Mouse (Mus musculus): ENCODE data around the gene Hk1.

Gene Hk1

DNA sequence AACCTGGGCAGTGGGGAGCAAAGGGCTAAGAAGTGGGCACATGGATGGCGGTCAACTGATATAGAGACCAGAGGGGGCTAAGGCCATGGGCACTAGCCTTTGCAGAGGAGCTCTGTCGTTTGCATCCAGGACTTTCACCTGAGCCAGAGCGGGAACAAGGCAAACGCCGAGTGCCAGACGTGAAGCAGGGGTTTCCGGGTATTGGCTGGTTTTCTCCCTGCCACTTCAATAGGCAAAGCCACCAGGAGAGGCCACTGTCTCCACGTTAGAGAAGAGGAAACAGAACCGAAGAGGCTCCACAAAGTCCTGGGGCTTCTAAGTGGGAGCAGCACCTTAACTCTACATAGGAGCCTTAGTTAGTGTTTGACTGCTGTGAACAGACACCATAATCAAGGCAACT lies 58.3 kb downstream of the Hk1 start:
- DNase-seq (ENCODE audit: inconsistent age in 2 of 2, low spot score in 1 of 2), result no peak

DNA sequence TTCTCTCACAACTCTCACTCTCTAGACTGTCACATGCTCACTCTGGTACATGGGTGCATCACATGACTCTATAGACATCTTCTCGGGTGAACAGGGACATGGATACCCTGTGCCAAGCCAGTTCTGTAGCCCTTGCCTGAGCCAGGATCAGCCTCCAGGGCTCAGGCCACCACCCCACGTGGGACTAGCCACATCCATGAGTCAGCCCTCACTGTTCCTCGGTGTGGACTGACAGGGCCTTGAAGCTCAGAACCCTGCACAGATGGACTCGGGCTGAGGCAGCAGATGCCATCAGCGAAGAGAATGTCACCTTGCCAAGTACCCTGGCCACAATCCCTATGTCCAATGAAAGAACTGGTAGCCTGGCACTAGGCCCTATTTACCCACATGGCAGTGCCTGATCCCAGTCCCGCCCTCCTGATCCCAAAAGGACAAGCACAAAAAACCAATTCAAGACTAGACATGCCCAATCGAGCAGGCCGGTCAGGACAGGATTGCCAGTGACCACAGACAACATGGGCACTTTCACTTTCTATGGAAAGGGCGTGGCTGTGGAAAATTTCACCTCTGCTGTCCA lies 59.2 kb downstream of the Hk1 start:
- DNase-seq (ENCODE audit: inconsistent age in 2 of 2, low spot score in 1 of 2), result peak; percentile 76 to 83

DNA sequence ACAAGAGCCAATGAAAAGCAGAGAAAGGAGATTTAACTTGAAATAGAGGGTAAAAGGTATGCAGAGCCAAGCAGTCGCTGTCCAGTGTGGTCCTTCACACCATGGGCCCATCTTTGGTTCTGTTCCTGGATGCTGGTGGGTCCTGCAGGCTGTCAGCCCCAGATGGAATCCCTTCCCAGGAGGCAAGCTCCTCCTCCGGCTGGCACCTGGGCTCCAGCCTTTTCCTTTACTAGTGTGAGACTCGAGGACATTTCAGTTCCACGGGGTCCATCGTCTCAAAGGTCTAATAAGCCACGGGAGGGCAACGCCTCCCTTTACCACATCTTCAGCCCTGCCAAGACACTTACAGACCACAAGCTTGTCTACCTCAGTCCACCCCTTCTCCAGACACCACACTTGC lies 60.6 kb downstream of the Hk1 start:
- no peak for DNase-seq (ENCODE audit: inconsistent age in 2 of 2, low spot score in 1 of 2)

DNA sequence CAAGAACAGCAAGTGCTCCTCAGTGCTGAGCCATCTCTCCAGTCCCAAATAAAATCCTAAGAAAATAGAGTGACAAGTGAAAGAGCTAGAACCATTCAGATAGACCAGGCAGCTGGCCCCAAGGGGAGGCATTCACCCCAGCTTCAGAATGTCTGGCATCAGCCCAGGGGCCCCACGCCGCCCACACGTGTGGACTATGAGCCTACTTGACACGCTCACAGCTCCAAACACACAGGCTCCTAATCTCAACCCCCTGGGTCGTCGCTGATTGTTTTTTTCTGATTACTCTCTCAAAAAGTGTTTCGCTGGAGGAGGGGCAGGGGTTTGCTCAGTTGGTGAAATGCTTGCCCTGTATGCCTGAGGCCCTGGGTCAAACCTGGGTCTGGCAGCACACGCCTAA lies 63.2 kb downstream of the Hk1 start:
- DNase-seq (ENCODE audit: inconsistent age in 2 of 2, low spot score in 1 of 2), result no peak

DNA sequence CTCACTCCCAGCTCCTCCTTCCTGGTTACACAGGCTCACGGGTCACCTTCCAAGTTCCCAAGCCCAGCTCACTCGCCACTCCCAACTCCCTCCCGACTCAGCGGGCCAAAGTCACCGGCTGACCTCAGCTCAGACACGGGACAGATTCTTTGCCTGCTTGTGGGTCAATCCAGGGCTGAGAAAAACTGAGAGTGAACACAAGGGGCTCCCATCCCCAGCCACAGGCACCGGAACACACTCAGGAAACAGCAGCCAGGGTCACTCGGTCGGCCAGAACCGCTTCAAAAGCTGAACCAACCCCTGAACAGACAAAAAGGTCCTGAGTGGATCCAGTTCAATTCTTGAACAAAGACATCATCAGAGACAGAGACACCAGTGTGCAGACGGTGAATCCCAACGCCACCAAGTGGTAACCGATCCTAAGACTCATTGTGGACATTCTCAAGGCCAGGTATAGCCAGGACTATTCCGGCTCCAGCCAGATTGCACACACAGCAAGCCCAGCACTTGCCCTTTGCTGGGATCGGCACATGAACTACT lies 65.8 kb downstream of the Hk1 start:
- peak; percentile 54 to 73 for DNase-seq (ENCODE audit: inconsistent age in 2 of 2, low spot score in 1 of 2)

DNA sequence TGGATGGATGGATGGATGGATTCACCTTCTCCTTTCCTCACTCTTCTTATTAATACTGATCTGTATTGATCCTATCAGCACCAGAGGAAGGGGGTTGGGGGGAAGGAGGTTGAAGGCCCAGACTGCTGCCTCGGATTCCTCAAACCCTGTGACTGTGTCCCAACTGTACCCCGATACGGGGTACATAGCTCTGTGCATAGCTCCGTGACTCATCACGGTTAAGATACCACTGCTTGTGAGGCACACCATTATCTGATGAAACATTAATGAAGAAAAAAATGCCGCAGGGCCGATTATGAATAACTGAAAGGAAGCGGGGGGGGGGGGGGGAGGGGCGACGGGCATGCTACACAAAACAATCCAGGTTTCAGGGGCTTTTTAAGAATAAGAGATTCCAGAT lies 66.6 kb downstream of the Hk1 start:
- DNase-seq (ENCODE audit: inconsistent age in 2 of 2, low spot score in 1 of 2), result no peak

DNA sequence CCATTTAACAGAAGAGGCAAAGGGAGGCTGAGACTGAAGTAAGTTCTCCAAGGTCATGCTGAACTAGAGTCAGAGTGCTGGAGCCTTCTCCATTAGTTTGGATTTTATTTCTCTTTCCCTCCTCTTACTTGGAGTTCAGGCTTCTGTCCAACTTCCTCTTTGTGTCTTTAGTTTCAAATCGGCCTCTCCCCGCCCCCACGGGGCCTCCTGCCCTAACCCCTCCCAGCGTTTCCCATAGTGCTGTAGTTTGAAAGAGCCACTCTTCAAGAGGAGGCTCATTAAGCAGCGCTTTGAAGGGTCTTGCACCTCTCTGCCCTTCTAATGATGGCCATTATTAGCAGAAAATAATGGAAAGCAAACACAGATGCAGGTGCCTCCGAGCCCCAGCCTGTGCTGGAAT lies 68.2 kb downstream of the Hk1 start:
- peak in 1 of 2 experiments; percentile 67 for DNase-seq (ENCODE audit: inconsistent age in 2 of 2, low spot score in 1 of 2)

DNA sequence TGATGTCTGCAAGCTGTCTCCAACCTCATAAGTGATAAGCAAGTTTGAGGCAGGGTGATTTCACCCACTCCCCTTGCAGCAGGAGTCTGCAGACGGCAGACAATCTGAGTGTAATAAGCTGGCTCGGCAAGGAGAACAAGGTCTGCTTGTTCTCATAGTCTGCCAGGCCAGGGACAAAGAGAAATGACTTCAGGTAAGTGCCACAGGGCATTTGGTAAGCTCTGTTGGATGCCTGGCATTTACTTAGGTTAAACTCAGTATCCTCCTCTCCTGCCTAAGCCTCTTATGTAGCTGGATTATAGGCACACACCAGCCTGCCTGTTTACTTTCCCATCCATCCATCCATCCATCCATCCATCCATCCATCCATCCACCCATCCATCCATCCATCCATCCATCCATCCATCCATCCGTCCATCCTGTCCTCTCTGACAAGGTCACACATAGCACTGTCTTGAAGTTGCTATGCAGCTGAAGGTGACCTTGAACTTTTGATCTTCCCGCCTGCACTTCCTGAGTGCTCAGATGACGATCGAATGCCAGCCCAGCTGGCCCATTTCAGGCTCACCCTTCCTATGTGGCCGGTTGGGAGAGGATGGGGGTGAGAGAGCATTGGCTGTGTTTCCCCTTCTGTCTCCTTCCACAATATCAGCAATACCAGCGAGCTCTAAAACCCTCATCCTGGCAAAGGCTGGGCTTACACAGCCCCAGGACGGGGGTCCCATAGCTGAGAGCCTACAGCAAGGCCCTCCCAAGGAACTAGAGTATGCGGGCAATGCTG lies 69.3 kb downstream of the Hk1 start:
- DNase-seq (ENCODE audit: inconsistent age in 2 of 2, low spot score in 1 of 2), result no peak

DNA sequence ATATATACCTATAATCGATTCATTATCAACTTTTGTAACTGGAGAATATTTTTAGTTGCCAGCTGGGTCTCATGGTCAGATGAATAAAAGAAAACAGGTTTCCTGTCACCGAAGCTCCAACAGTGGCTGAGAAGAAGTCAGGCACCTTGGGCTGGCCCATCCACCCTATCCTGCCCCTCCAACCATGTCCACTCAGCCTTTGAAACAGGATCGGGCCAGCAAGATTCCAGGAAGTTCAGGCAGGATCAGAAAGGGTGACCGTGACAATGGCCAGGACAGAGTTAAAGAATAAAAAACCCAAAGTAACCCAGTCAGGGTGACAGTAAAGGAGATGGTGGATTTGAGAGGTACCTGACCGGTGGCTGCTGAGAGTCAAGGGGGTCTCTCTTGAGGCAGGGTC lies 70.1 kb downstream of the Hk1 start:
- DNase-seq (ENCODE audit: inconsistent age in 2 of 2, low spot score in 1 of 2), result no peak

DNA sequence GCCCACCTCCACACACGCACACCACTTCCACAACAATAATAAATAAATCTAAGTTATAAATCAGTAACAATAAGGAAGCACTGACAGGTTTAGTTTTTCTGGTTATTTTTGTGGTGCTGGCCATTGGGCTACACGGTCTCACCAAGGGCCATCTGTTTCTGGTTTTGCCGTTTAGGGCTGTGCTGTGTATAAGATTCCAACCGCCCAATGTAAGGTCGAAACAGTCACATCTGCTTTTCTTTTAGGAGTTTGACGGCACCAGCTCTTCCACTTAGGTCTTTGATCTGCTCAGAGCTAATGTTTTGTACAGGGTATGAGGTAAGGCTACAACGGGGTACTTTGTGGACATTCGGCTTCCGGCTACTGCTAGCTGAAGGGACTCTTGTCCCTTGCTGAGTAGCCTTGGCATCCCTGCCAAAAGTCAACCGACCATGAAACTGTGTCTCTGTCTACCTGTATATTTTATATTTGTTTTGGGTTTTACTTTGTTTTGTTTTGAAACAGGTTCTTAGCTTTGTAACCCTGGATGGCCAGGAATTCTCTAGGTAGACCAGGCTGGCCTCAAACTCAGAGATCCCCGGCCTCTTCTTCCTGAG lies 70.7 kb downstream of the Hk1 start:
- DNase-seq (ENCODE audit: inconsistent age in 2 of 2, low spot score in 1 of 2), result no peak

DNA sequence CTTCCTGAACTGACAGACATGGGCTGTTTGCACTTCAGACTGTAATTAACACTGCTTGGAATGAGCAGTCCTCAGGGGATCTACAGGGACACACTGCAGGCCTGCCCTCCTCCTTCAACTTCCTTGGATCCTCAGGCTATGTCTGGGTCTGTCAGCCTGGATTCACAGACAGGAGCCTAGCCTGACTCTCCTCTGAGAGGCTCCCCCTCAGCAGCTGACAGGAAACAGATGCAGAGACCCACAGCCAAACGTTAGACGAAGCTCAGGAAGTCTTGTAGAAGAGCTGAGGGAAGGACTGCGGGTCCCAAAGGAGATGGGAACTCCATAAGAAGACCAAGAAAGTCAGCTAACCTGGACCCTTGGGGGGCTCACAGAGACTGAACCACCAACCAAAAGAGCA lies 73.2 kb downstream of the Hk1 start:
- no peak for DNase-seq (ENCODE audit: inconsistent age in 2 of 2, low spot score in 1 of 2)

DNA sequence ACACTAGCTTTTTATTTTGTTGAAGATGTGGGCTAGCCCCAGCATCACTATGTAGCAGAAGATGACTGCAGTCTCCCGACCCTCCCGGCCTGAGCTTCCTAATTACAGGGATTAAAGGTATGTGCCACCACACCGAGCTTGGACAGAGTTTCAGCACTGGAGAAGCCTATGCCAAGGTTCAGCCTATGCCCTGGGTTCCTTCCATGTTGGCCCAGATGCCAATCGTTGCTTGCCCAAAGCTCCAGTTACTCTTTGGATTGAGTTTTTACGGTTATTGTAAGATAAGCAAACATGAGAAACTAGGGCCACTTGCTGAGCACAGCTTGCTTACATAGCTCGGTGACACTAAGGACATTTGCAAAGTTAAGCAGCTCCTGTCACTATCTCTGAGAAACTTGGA lies 74.6 kb downstream of the Hk1 start:
- DNase-seq (ENCODE audit: inconsistent age in 2 of 2, low spot score in 1 of 2), result no peak

DNA sequence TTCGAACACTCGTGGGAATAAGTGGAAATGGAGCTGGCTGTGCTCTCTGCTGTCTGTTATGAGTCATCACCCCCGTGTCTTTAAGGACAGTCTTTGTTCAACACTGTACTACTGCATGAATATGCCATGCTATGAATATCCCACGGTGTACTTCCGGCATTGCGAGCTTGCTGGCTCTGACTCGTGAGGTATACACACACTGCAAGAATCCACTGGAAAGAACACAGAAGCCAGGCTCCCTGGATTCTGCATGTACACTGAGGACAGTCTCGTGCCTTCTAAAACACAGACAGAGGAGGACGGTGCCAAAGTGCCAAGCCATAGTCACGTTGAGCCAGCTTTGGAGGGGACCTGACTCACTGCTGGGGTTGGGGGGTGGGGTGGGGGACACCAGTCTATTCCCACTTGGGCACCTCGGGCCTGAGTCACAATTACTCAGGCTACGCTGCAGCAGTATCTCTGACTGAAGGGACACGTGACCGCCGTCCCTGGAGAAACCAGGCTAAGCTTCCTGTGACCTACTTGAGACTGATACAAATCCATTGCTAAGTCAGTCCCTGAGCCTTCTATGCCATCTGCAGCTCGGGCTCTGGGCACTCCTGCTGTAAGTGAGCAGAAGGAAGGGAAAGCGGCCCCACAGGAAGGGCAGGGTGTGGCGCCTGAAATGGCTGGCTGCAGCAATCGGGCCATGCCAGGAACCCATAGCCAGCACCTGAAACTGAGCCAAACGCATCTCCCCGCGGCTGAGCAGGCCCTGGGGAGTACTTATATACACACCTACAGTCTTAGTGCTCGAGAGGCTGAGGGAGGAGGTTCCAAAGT lies 79.5 kb downstream of the Hk1 start:
- peak; percentile 82 to 90 for DNase-seq (ENCODE audit: inconsistent age in 2 of 2, low spot score in 1 of 2)

DNA sequence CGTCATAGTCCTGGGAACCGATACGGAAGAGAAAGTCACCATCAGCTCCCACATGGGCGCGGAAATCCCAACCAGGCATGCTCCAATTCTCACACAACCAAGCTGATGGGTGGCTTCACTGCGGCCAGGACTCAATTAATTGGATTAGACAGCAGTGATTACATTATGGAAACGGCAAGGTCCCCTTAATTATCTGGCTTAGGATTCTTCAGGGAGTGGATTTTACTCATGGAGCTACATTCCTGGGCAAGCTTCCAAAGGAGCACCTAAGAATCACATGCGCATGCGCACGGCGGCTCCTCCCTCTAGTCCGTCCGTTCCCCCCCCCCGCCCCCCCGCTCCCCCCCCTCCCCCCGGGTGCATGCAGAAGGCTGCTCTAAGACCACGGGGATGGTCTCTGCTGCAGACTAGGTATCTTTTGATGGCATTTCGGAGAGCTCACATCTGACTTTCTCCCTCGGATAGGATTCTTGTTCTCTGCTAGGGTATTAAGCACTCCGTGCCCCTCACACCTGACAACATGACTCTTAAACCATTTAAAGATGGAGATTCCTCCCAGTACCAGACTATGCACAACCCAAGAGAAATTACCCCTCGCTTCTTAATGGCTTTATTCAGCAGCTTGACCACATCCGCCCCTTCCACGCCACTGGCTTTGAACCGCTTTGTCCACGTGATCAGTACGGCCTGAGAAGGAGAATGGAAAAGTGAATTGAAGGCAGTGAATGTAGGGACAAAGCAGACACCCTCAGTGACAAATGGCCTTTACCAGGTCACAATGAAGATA lies 83.4 kb downstream of the Hk1 start:
- DNase-seq (ENCODE audit: inconsistent age in 2 of 2, low spot score in 1 of 2), result no peak

DNA sequence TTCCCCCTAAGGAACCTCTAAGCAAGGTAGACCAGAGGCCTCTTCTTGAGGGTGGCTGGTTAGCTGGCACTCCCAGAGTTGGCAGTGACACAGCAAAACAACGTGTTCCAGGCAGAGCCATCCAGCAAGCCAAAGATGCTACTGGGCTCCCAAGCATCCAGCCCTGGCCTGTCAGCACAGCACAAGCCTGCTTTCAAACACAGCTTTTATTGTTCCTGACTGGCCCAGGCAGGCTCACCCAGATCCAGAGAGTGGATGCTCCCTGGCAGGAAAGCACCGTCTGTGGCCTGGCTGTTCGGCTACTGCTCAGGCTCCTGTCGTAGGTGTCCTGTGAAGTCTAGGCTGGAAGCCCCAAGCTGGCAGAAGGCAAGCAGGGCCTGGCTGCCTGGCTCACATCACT lies 85.6 kb downstream of the Hk1 start:
- no peak for DNase-seq (ENCODE audit: inconsistent age in 2 of 2, low spot score in 1 of 2)

DNA sequence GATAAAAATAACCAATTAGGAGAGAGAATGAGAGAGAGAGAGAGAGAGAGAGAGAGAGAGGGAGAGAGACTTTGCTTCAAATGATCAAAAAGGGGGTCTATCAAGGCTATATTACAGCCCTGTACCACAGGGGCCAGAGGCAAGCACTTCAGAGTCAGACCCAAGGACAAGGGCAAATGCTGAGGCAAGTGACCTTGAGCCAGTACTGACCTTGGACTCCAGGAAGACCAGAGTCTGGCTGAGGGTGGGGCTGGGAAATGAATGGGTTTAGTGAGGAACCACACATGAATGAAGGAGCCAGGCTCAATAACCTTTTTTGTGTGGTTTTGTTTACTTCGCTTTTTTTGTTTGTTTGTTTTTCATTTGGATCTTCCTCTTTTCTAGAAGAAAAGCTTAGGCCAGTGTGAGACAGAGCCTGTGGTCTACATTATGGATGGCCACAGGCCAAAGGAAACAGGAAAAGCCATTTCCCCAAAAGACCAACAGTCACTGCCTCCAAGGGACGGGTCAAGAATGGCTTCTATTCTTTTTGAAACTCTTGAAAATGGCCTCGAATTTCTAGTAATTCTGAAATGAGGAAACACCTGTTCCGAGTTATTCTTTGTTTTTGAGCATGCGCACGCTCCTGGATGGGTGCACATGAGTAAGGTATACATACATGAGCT lies 92.1 kb downstream of the Hk1 start:
- DNase-seq (ENCODE audit: inconsistent age in 2 of 2, low spot score in 1 of 2), result peak; percentile 63 to 64

DNA sequence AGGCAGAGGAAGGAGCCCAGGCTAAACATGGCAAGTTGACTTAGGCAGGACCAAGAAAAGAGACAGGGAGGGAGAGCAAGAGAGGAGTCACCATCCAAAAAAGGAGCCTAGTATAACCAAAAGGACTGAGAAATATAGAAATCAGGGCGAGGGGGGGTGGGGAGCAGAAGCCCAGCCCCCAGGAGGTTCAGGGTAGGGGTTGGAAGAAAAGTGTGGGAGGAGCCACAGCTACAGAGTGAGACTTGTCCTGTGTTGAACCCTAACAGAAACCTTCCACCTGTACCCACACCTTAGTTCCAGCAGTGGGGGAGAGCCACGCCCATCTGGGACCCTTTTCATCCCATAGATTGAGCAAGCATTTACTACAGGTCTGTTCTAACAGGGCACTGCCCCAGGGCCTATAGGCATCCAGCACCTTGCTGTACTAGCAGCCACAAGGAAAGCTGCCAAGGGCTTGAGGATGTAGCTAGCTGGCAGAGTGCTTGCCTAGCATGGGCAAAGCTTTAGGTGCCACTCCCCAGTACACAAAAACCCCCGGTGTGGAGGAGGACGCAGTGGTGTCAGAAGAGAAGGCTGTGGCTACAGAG lies 96.4 kb downstream of the Hk1 start:
- no peak for DNase-seq (ENCODE audit: inconsistent age in 2 of 2, low spot score in 1 of 2)

DNA sequence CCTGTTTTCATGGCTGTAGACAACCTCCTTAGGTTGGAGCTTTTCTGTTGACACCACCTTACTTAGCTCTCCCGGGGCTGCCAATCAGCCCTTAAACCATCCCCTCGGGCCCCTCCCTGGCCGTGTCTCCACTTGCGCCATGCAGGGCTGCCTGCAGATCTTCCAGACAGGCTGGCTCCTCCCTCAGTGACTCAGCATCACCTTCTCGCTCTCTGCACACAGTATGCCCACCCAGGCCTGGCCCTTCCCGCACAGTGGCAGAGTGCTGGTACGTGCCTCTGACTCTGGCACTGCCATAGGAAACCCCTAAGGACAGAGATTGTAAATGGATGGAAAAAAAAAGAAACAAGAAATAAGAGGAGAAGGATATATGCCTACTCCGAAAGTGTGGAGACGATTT lies 96.9 kb downstream of the Hk1 start:
- DNase-seq (ENCODE audit: inconsistent age in 2 of 2, low spot score in 1 of 2), result no peak

DNA sequence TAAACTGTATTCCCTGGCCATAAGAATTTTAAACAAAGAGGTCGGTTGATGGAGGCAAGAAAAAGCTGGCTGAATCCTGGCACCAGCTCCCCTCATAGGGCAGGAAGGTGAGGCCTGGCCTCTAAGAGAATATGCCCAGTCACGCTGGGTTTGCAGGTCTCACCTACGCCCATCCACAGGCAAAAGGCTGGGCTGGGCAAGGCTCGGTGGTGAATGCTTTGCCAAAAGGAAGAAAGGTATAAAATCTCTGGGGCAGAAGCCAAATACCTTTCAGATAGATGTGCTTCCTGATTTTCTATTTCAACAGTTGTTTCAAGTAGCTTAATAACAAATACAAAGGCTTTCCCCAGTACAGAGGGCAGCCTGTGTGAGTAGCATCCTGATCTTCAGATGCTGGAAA lies 100.0 kb downstream of the Hk1 start:
- no peak for DNase-seq (ENCODE audit: inconsistent age in 2 of 2, low spot score in 1 of 2)

DNA sequence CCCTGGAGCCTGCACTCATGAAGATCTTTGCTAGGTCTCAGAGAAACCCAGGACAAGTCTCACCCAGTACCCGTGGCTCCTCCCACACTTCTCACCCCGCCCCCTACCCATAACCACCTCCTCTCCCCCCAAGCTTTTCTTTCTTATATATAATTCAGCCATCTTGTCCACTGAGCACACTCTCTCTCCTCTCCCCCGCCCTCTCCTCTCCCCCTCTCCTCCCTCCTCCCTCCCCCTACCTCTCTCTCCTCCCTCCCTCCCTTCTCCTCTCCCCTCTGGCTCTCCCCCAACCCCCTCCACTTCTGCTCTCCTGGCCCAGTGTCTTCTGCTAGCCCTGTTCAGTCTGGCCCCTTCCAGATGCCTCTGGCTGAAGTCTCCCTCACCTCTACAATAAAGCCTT lies 100.6 kb downstream of the Hk1 start:
- DNase-seq (ENCODE audit: inconsistent age in 2 of 2, low spot score in 1 of 2), result no peak

Data from adrenal gland, adult (tissue).